Mouse (Mus musculus): ENCODE results near the gene Kctd17. TPM values are rescaled to one million over a fixed set of nuclear protein-coding genes. Genes with fewer than 3 reads are reported as not detected.

The Kctd17 gene
- polyA plus RNA-seq, 1 experiment from 2014 or later, result 4.9 TPM

GRCm38 (mm10) chr15:78479470-78479869, 51.1 kb downstream of the Kctd17 start:
- H3K27ac ChIP-seq (ENCODE audit: low read length), result no peak overlapping the region
- no peaks in the 10 kb centered on the region for H3K4me1 ChIP-seq (ENCODE audit: control insufficient read depth, low read depth, low read length)
- no peaks in the 10 kb centered on the region for H3K27me3 ChIP-seq (ENCODE audit: control insufficient read depth, insufficient read depth, low read depth, low read length)
- no peak for ATAC-seq (ENCODE audit: low read depth)
- H3K9ac ChIP-seq (ENCODE audit: low read depth, low read length), result no peak overlapping the region
- H3K9me3 ChIP-seq (replicated peaks; ENCODE audit: control insufficient read depth, low read length), result no peaks in the 10 kb centered on the region
- H3K4me2 ChIP-seq (ENCODE audit: low read depth, low read length), result no peak overlapping the region
- 58% methylated on average over 5 of the region's 5 CpGs for WGBS (ENCODE audit: insufficient replicate concordance)
- H3K4me3 ChIP-seq (ENCODE audit: low read depth, low read length), result no peak overlapping the region
- no peaks in the 10 kb centered on the region for H3K36me3 ChIP-seq (ENCODE audit: control insufficient read depth, insufficient read depth)

- no peaks in the 10 kb centered on the region for H3K4me1 ChIP-seq (ENCODE audit: control insufficient read depth, low read depth, low read length)
- ATAC-seq (ENCODE audit: low read depth), result no peak
- H3K36me3 ChIP-seq (ENCODE audit: control insufficient read depth, insufficient read depth), result no peaks in the 10 kb centered on the region
- no peak overlapping the region for H3K4me3 ChIP-seq (ENCODE audit: low read depth, low read length)
- H3K4me2 ChIP-seq (ENCODE audit: low read depth, low read length), result no peak overlapping the region
- no peak overlapping the region for H3K27ac ChIP-seq (ENCODE audit: low read length)
- H3K9me3 ChIP-seq (replicated peaks; ENCODE audit: control insufficient read depth, low read length), result no peaks in the 10 kb centered on the region
- WGBS (ENCODE audit: insufficient replicate concordance), result 55% methylated on average over 7 of the region's 7 CpGs
- no peaks in the 10 kb centered on the region for H3K27me3 ChIP-seq (ENCODE audit: control insufficient read depth, insufficient read depth, low read depth, low read length)
- no peak overlapping the region for H3K9ac ChIP-seq (ENCODE audit: low read depth, low read length)
Observed at GRCm38 (mm10) chr15:78480111-78480510, 51.7 kb downstream of the Kctd17 start.

- Histone ChIP-seq H3K4me1 (ENCODE audit: control insufficient read depth, low read depth, low read length) (no peaks in the 10 kb centered on the region), H3K27ac (ENCODE audit: low read length) (no peak overlapping the region), H3K36me3 (ENCODE audit: control insufficient read depth, insufficient read depth) (no peaks in the 10 kb centered on the region), H3K9me3 (replicated peaks; ENCODE audit: control insufficient read depth, low read length) (no peaks in the 10 kb centered on the region), H3K4me2 (ENCODE audit: low read depth, low read length) (no peak overlapping the region), H3K9ac (ENCODE audit: low read depth, low read length) (no peak overlapping the region), H3K27me3 (ENCODE audit: control insufficient read depth, insufficient read depth, low read depth, low read length) (no peaks in the 10 kb centered on the region), H3K4me3 (ENCODE audit: low read depth, low read length) (no peak overlapping the region)
- WGBS (ENCODE audit: insufficient replicate concordance), result 23% methylated on average over 2 of the region's 2 CpGs
- ATAC-seq (ENCODE audit: low read depth), result no peak
Observed at GRCm38 (mm10) chr15:78480991-78481390, 52.6 kb downstream of the Kctd17 start.

- no peak for ATAC-seq (ENCODE audit: low read depth)
- no peaks in the 10 kb centered on the region for H3K4me1 ChIP-seq (ENCODE audit: control insufficient read depth, low read depth, low read length)
- no peak overlapping the region for H3K4me2 ChIP-seq (ENCODE audit: low read depth, low read length)
- H3K4me3 ChIP-seq (ENCODE audit: low read depth, low read length), result no peak overlapping the region
- no peak overlapping the region for H3K9ac ChIP-seq (ENCODE audit: low read depth, low read length)
- H3K9me3 ChIP-seq (replicated peaks; ENCODE audit: control insufficient read depth, low read length), result no peaks in the 10 kb centered on the region
- WGBS (ENCODE audit: insufficient replicate concordance), result 47% methylated on average over 9 of the region's 9 CpGs
- no peak overlapping the region for H3K27ac ChIP-seq (ENCODE audit: low read length)
- H3K36me3 ChIP-seq (ENCODE audit: control insufficient read depth, insufficient read depth), result no peaks in the 10 kb centered on the region
- H3K27me3 ChIP-seq (ENCODE audit: control insufficient read depth, insufficient read depth, low read depth, low read length), result no peaks in the 10 kb centered on the region
Observed at GRCm38 (mm10) chr15:78481448-78482000, 53.2 kb downstream of the Kctd17 start.

- H3K36me3 ChIP-seq (ENCODE audit: control insufficient read depth, insufficient read depth), result no peaks in the 10 kb centered on the region
- no peaks in the 10 kb centered on the region for H3K27me3 ChIP-seq (ENCODE audit: control insufficient read depth, insufficient read depth, low read depth, low read length)
- H3K4me2 ChIP-seq (ENCODE audit: low read depth, low read length), result no peak overlapping the region
- H3K9me3 ChIP-seq (replicated peaks; ENCODE audit: control insufficient read depth, low read length), result no peaks in the 10 kb centered on the region
- 32% methylated on average over 3 of the region's 3 CpGs for WGBS (ENCODE audit: insufficient replicate concordance)
- no peaks in the 10 kb centered on the region for H3K4me1 ChIP-seq (ENCODE audit: control insufficient read depth, low read depth, low read length)
- no peak overlapping the region for H3K27ac ChIP-seq (ENCODE audit: low read length)
- ATAC-seq (ENCODE audit: low read depth), result no peak
- H3K4me3 ChIP-seq (ENCODE audit: low read depth, low read length), result no peak overlapping the region
- H3K9ac ChIP-seq (ENCODE audit: low read depth, low read length), result no peak overlapping the region
Observed at GRCm38 (mm10) chr15:78482518-78482917, 54.2 kb downstream of the Kctd17 start.

- H3K9me3 ChIP-seq (replicated peaks; ENCODE audit: control insufficient read depth, low read length), result no peaks in the 10 kb centered on the region
- no peak overlapping the region for H3K4me3 ChIP-seq (ENCODE audit: low read depth, low read length)
- no peaks in the 10 kb centered on the region for H3K27me3 ChIP-seq (ENCODE audit: control insufficient read depth, insufficient read depth, low read depth, low read length)
- H3K4me1 ChIP-seq (ENCODE audit: control insufficient read depth, low read depth, low read length), result no peaks in the 10 kb centered on the region
- no peak overlapping the region for H3K4me2 ChIP-seq (ENCODE audit: low read depth, low read length)
- no peak for ATAC-seq (ENCODE audit: low read depth)
- H3K36me3 ChIP-seq (ENCODE audit: control insufficient read depth, insufficient read depth), result no peaks in the 10 kb centered on the region
- no peak overlapping the region for H3K9ac ChIP-seq (ENCODE audit: low read depth, low read length)
- WGBS (ENCODE audit: insufficient replicate concordance), result 50% methylated on average over 4 of the region's 4 CpGs
- no peak overlapping the region for H3K27ac ChIP-seq (ENCODE audit: low read length)
Observed at GRCm38 (mm10) chr15:78483311-78483710, 54.9 kb downstream of the Kctd17 start.

GRCm38 (mm10) chr15:78486564-78486963, 58.2 kb downstream of the Kctd17 start:
- H3K4me1 ChIP-seq (ENCODE audit: control insufficient read depth, low read depth, low read length), result no peaks in the 10 kb centered on the region
- ATAC-seq (ENCODE audit: low read depth), result no peak
- H3K27ac ChIP-seq (ENCODE audit: low read length), result no peak overlapping the region
- no peak overlapping the region for H3K4me2 ChIP-seq (ENCODE audit: low read depth, low read length)
- H3K4me3 ChIP-seq (ENCODE audit: low read depth, low read length), result no peak overlapping the region
- no peaks in the 10 kb centered on the region for H3K36me3 ChIP-seq (ENCODE audit: control insufficient read depth, insufficient read depth)
- H3K27me3 ChIP-seq (ENCODE audit: control insufficient read depth, insufficient read depth, low read depth, low read length), result no peaks in the 10 kb centered on the region
- H3K9me3 ChIP-seq (replicated peaks; ENCODE audit: control insufficient read depth, low read length), result no peaks in the 10 kb centered on the region
- 65% methylated on average over 1 of the region's 1 CpGs for WGBS (ENCODE audit: insufficient replicate concordance)
- H3K9ac ChIP-seq (ENCODE audit: low read depth, low read length), result no peak overlapping the region

- no peak overlapping the region for H3K4me3 ChIP-seq (ENCODE audit: low read depth, low read length)
- 37% methylated on average over 4 of the region's 4 CpGs for WGBS (ENCODE audit: insufficient replicate concordance)
- no peak overlapping the region for H3K9ac ChIP-seq (ENCODE audit: low read depth, low read length)
Observed at GRCm38 (mm10) chr15:78487066-78487465, 58.7 kb downstream of the Kctd17 start.

More at GRCm38 (mm10) chr15:78487066-78487465, 58.7 kb downstream of the Kctd17 start:
- Histone ChIP-seq H3K9me3 (replicated peaks; ENCODE audit: control insufficient read depth, low read length) (no peaks in the 10 kb centered on the region), H3K27ac (ENCODE audit: low read length) (no peak overlapping the region), H3K27me3 (ENCODE audit: control insufficient read depth, insufficient read depth, low read depth, low read length) (no peaks in the 10 kb centered on the region), H3K36me3 (ENCODE audit: control insufficient read depth, insufficient read depth) (no peaks in the 10 kb centered on the region), H3K4me1 (ENCODE audit: control insufficient read depth, low read depth, low read length) (no peaks in the 10 kb centered on the region), H3K4me2 (ENCODE audit: low read depth, low read length) (no peak overlapping the region)
- no peak for ATAC-seq (ENCODE audit: low read depth)
